8 mouse cellular contexts compared by ENCODE assay signal in the genomic region with DNA sequence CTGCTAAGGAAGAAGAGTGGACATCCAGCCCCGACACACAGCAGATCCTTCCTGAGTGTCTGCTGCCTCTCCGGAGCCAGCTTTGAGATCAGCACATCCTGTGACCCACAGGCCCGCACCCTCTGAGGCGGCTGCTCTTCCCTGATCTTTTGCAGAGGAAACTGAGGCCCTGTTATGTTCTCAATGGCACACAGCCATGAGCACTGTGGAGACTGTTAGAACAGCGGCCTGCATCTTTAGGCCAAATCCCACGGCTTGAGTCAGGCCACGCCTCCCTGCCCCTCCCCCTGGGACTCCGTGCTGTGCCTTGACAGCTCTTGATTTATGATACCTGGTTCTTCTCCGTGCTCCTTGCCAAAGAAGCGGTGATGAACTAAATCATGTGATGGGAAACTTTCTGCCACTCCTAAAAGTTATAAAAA. TPM values are rescaled to one million over a fixed set of nuclear protein-coding genes. Genes with fewer than 3 reads are reported as not detected.
DNase-seq lines count a peak whose midpoint lies in the region; ATAC-seq and TF ChIP-seq lines count a peak whose summit lies in the region.

No protein-coding gene starts in this region.

- peak; percentile 42 for DNase-seq in MN1 (ENCODE audit: low spot score)
- peak; percentile 87 for DNase-seq in embryo, embryonic 11 days
- peak; percentile 37 for DNase-seq in heart, postnatal 0 days (ENCODE audit: low spot score)
- peak; percentile 87 for DNase-seq in kidney, postnatal 10 days
- DNase-seq in lung, postnatal 4 days: peak; percentile 65 to 75
- DNase-seq in thymus, postnatal 14 days: peak; percentile 67
- DNase-seq in frontal cortex, postnatal 10 days (ENCODE audit: low spot score in 2 of 2): no peak

- ATAC-seq in heart, postnatal 0 days (ENCODE audit: insufficient read depth, low read depth): peak; percentile 58
- no peak for ATAC-seq in forebrain, embryonic 12.5 days (ENCODE audit: low FRiP score)

- H3K9ac ChIP-seq in heart, postnatal 0 days (replicated peaks; ENCODE audit: low read depth, low read length): no peak overlapping the region
- H3K9ac ChIP-seq in forebrain, embryonic 12.5 days: no peak overlapping the region

- H3K4me1 ChIP-seq in heart, postnatal 0 days (ENCODE audit: control insufficient read depth, insufficient read depth): peaks cover 3% of the 10 kb centered on the region; the same call in 1 of the 2 replicates
- peaks cover 3% of the 10 kb centered on the region; the same call in 1 of the 2 replicates for H3K4me1 ChIP-seq in forebrain, embryonic 12.5 days

- peak overlapping the region; percentile 78 for H3K27ac ChIP-seq in heart, postnatal 0 days (ENCODE audit: low read depth)
- no peak overlapping the region for H3K27ac ChIP-seq in forebrain, embryonic 12.5 days

- no peak for TF ChIP-seq EP300 in heart, postnatal 0 days (IDR thresholded peaks at IDR 0.05; ENCODE audit: low read depth)

- H3K36me3 ChIP-seq in heart, postnatal 0 days (replicated peaks; ENCODE audit: control insufficient read depth, insufficient read depth, low read length): no peaks in the 10 kb centered on the region
- no peaks in the 10 kb centered on the region for H3K36me3 ChIP-seq in forebrain, embryonic 12.5 days (replicated peaks)

- peak overlapping the region; percentile 44 for H3K4me2 ChIP-seq in heart, postnatal 0 days (ENCODE audit: low read depth, low read length)
- H3K4me2 ChIP-seq in forebrain, embryonic 12.5 days: no peak overlapping the region

- WGBS in heart, postnatal 0 days: 28% methylated on average over 10 of the region's 10 CpGs
- 49% methylated on average over 10 of the region's 10 CpGs for WGBS in forebrain, embryonic 12.5 days

- H3K9me3 ChIP-seq in heart, postnatal 0 days (replicated peaks; ENCODE audit: control insufficient read depth, low read length): peaks cover 9% of the 10 kb centered on the region; the same call in 1 of the 2 replicates
- H3K9me3 ChIP-seq in forebrain, embryonic 12.5 days: no peaks in the 10 kb centered on the region

- no peak for TF ChIP-seq CTCF in heart, postnatal 0 days (IDR thresholded peaks at IDR 0.05; ENCODE audit: low read depth)

- H3K27me3 ChIP-seq in heart, postnatal 0 days (ENCODE audit: control insufficient read depth, insufficient read depth, low read length): no peaks in the 10 kb centered on the region
- H3K27me3 ChIP-seq in forebrain, embryonic 12.5 days: 0 out of 2 replicates have a peak, but pooled peaks cover 3% of the 10 kb centered on the region

- H3K4me3 ChIP-seq in heart, postnatal 0 days (ENCODE audit: low read depth, low read length): no peak overlapping the region
- no peak overlapping the region for H3K4me3 ChIP-seq in forebrain, embryonic 12.5 days (replicated peaks)

RNA-seq across cellular contexts. Expression of a gene that starts 22.1 kb away (rescaled TPM):
- total RNA-seq in heart, postnatal 0 days (2014; rRNA removed; ENCODE audit: low replicate concordance): 4.6 and 16.9 TPM in 2 replicates
- 5.0 TPM in 2 replicates for polyA plus RNA-seq in heart, postnatal 0 days (2015; fragmentation: Nextera tagmentation; extraction: Ambion mirVana)
- polyA plus RNA-seq in forebrain, embryonic 12.5 days (2016; fragmentation: Nextera tagmentation; extraction: Ambion mirVana): 2.5 and 3.1 TPM in 2 replicates

RNA-seq across cellular contexts. Expression of a gene that starts 42.0 kb away (rescaled TPM):
- not detected in 2 replicates for total RNA-seq in heart, postnatal 0 days (2014; rRNA removed; ENCODE audit: low replicate concordance)
- not detected in 2 replicates for polyA plus RNA-seq in heart, postnatal 0 days (2015; fragmentation: Nextera tagmentation; extraction: Ambion mirVana)
- polyA plus RNA-seq in forebrain, embryonic 12.5 days (2016; fragmentation: Nextera tagmentation; extraction: Ambion mirVana): not detected in 2 replicates

RNA-seq across cellular contexts. Expression of a gene that starts 54.5 kb away (rescaled TPM):
- 62.5 and 82.9 TPM in 2 replicates for total RNA-seq in heart, postnatal 0 days (2014; rRNA removed; ENCODE audit: low replicate concordance)
- 52.5 and 65.8 TPM in 2 replicates for polyA plus RNA-seq in heart, postnatal 0 days (2015; fragmentation: Nextera tagmentation; extraction: Ambion mirVana)
- 46.7 and 48.7 TPM in 2 replicates for polyA plus RNA-seq in forebrain, embryonic 12.5 days (2016; fragmentation: Nextera tagmentation; extraction: Ambion mirVana)

Comparison
In these comparisons a context has a peak if more than half of its experiments do, and no peak if none do; other contexts are left out.
1. DNase-seq: peak in MN1 (single experiment), embryo, embryonic 11 days (single experiment), heart, postnatal 0 days (single experiment), kidney, postnatal 10 days (single experiment), lung, postnatal 4 days (2 of 2) and thymus, postnatal 14 days (single experiment); none in frontal cortex, postnatal 10 days (0 of 2).